Mouse (Mus musculus) CH12.LX (cell line): ENCODE data around the gene Rabgap1l. TPM values are rescaled to one million over a fixed set of nuclear protein-coding genes. Genes with fewer than 3 reads are reported as not detected.

ENCODE experiments used
- DNase-seq: peaks from one replicate; pipeline ENCODE4 v3.0.0-alpha.2; 2013; ENCODE audit errors: extremely low read depth
- H3K27ac ChIP-seq: 2 replicates; pipeline ENCODE4 v1.5.1; 2012; ENCODE audit warnings: low read depth, mild to moderate bottlenecking, control low read depth, moderate library complexity; ENCODE audit not compliant: insufficient read depth
- H3K27me3 ChIP-seq: replicated peaks from 2 replicates; pipeline ENCODE3; 2012; ENCODE audit warnings: inconsistent platforms
- H3K36me3 ChIP-seq, 2 experiments: replicated peaks in 1 of 2; 2 replicates each; pipeline versions ENCODE3 to v1.6.1; 2012; ENCODE audit warnings: inconsistent platforms in 1 of 2, low read length in 1 of 2, mild to moderate bottlenecking in 1 of 2, mixed read lengths in 1 of 2, moderate library complexity in 1 of 2; ENCODE audit not compliant: control insufficient read depth in 1 of 2, insufficient read depth in 1 of 2
- H3K4me1 ChIP-seq, 2 experiments: 2 replicates each; pipeline ENCODE4 v1.6.1; 2012; ENCODE audit warnings: inconsistent platforms in 1 of 2, moderate library complexity in 1 of 2; ENCODE audit not compliant: insufficient read depth in 2 of 2, control insufficient read depth in 1 of 2
- H3K4me2 ChIP-seq: 2 replicates; pipeline ENCODE4 v1.6.1; 2012; ENCODE audit warnings: low read depth, mild to moderate bottlenecking, control low read depth; ENCODE audit not compliant: poor library complexity, insufficient read depth, severe bottlenecking
- H3K4me3 ChIP-seq, 3 experiments: fragments of 150-350 bp in 1 of 3; sonication (generic) in 1 of 3; replicated peaks in 1 of 3; 2 replicates each; pipeline versions ENCODE3 to v1.5.1; 2011 to 2012; ENCODE audit warnings: low read depth in 2 of 3, low read length in 2 of 3, mild to moderate bottlenecking in 2 of 3, moderate library complexity in 2 of 3, control low read depth in 1 of 3, improper control_type of control experiment in 1 of 3, inconsistent platforms in 1 of 3, mixed read lengths in 1 of 3; ENCODE audit not compliant: poor library complexity in 1 of 3
- H3K79me2 ChIP-seq: replicated peaks from 2 replicates; pipeline ENCODE4 v1.6.1; 2012; ENCODE audit warnings: mild to moderate bottlenecking, moderate library complexity; ENCODE audit not compliant: control insufficient read depth, poor library complexity, insufficient read depth, severe bottlenecking; ENCODE audit errors: extremely low read depth
- H3K9ac ChIP-seq: 2 replicates; pipeline ENCODE4 v1.6.1; 2012; ENCODE audit warnings: low read depth, mild to moderate bottlenecking, control low read depth, moderate library complexity; ENCODE audit not compliant: insufficient read depth
- H3K9me3 ChIP-seq: replicated peaks from 2 replicates; pipeline ENCODE3; 2012; ENCODE audit warnings: low read length, inconsistent platforms, mixed read lengths
- BHLHE40 ChIP-seq: IDR thresholded peaks from 2 replicates; pipeline ENCODE4 v1.6.1; 2011; ENCODE audit warnings: mild to moderate bottlenecking, low read depth, low read length, improper control_type of control experiment
- CHD2 ChIP-seq: IDR thresholded peaks from 2 replicates; pipeline ENCODE4 v1.6.1; 2011; ENCODE audit warnings: low read length, improper control_type of control experiment
- CTCF ChIP-seq, 2 experiments: IDR thresholded peaks in 1 of 2; conservative IDR thresholded peaks in 1 of 2; 2 replicates each; pipeline ENCODE4 v1.5.1; 2011 to 2012; ENCODE audit warnings: low read depth in 2 of 2, low read length in 2 of 2, improper control_type of control experiment in 1 of 2, inconsistent platforms in 1 of 2, mild to moderate bottlenecking in 1 of 2, moderate library complexity in 1 of 2
- E2F4 ChIP-seq: IDR thresholded peaks from 2 replicates; pipeline ENCODE4 v1.6.1; 2011; ENCODE audit warnings: low read depth, low read length, improper control_type of control experiment; ENCODE audit not compliant: insufficient replicate concordance
- ELF1 ChIP-seq: IDR thresholded peaks from 2 replicates; pipeline ENCODE4 v1.6.1; 2014; ENCODE audit warnings: low read depth, mild to moderate bottlenecking, inconsistent platforms, low read length, improper control_type of control experiment
- EP300 ChIP-seq: IDR thresholded peaks from 2 replicates; pipeline ENCODE4 v1.6.1; 2011; ENCODE audit warnings: low read length, improper control_type of control experiment
- GABPA ChIP-seq: IDR thresholded peaks from 2 replicates; pipeline ENCODE4 v1.6.1; 2012; ENCODE audit warnings: low read depth, low read length, improper control_type of control experiment, inconsistent platforms; ENCODE audit not compliant: insufficient replicate concordance
- HCFC1 ChIP-seq: IDR thresholded peaks from 2 replicates; pipeline ENCODE4 v1.6.1; 2012; ENCODE audit warnings: low read depth, mild to moderate bottlenecking, inconsistent platforms, low read length, improper control_type of control experiment
- IRF4 ChIP-seq: IDR thresholded peaks from 2 replicates; pipeline ENCODE4 v1.6.1; 2014; ENCODE audit warnings: low read depth, mild to moderate bottlenecking, inconsistent platforms, low read length, improper control_type of control experiment
- JUN ChIP-seq: IDR thresholded peaks from 2 replicates; pipeline ENCODE4 v1.6.1; 2011; ENCODE audit warnings: low read depth, mild to moderate bottlenecking, low read length, improper control_type of control experiment, moderate library complexity; ENCODE audit not compliant: insufficient read depth
- JUND ChIP-seq: conservative IDR thresholded peaks from 2 replicates; pipeline ENCODE4 v1.6.1; 2011; ENCODE audit warnings: low read depth, low read length, improper control_type of control experiment
- MAFK ChIP-seq: IDR thresholded peaks from 2 replicates; pipeline ENCODE4 v1.6.1; 2011; ENCODE audit warnings: low read length, improper control_type of control experiment; ENCODE audit not compliant: insufficient replicate concordance
- MAZ ChIP-seq: IDR thresholded peaks from 2 replicates; pipeline ENCODE4 v1.6.1; 2012; ENCODE audit warnings: low read depth, mild to moderate bottlenecking, inconsistent platforms, low read length, improper control_type of control experiment, moderate library complexity
- MEF2A ChIP-seq: IDR thresholded peaks from 2 replicates; pipeline ENCODE4 v1.6.1; 2014; ENCODE audit warnings: low read depth, mild to moderate bottlenecking, inconsistent platforms, low read length, improper control_type of control experiment, borderline replicate concordance
- MXI1 ChIP-seq: IDR thresholded peaks from 2 replicates; pipeline ENCODE4 v1.6.1; 2011; ENCODE audit warnings: mild to moderate bottlenecking, low read depth, low read length, improper control_type of control experiment
- MYC ChIP-seq: IDR thresholded peaks from 2 replicates; pipeline ENCODE4 v1.6.1; 2011; ENCODE audit warnings: low read depth, mild to moderate bottlenecking, improper control_type of control experiment, low read length
- NELFE ChIP-seq: IDR thresholded peaks from 2 replicates; pipeline ENCODE4 v1.6.1; 2011; ENCODE audit warnings: low read depth, low read length, improper control_type of control experiment
- NRF1 ChIP-seq: IDR thresholded peaks from 2 replicates; pipeline ENCODE4 v1.6.1; 2014; ENCODE audit warnings: low read depth, mild to moderate bottlenecking, inconsistent platforms, low read length, improper control_type of control experiment, moderate library complexity
- PAX5 ChIP-seq: IDR thresholded peaks from 2 replicates; pipeline ENCODE4 v1.6.1; 2012; ENCODE audit warnings: low read length, inconsistent platforms, mixed read lengths
- POLR2A ChIP-seq: IDR thresholded peaks from 2 replicates; pipeline ENCODE4 v1.6.1; 2011; ENCODE audit warnings: low read depth, mild to moderate bottlenecking, improper control_type of control experiment, low read length
- POLR2AphosphoS2 ChIP-seq: IDR thresholded peaks from 2 replicates; pipeline ENCODE4 v1.6.1; 2011; ENCODE audit warnings: low read depth, low read length, improper control_type of control experiment
- RAD21 ChIP-seq: IDR thresholded peaks from 2 replicates; pipeline ENCODE4 v1.6.1; 2011; ENCODE audit warnings: low read depth, mild to moderate bottlenecking, low read length, improper control_type of control experiment, moderate library complexity
- RCOR1 ChIP-seq: conservative IDR thresholded peaks from 2 replicates; pipeline ENCODE4 v1.6.1; 2012; ENCODE audit warnings: low read depth, mild to moderate bottlenecking, inconsistent platforms, low read length, improper control_type of control experiment
- SIN3A ChIP-seq: IDR thresholded peaks from 2 replicates; pipeline ENCODE4 v1.6.1; 2012; ENCODE audit warnings: low read length, improper control_type of control experiment, inconsistent platforms
- SMC3 ChIP-seq: IDR thresholded peaks from 2 replicates; pipeline ENCODE4 v1.6.1; 2011; ENCODE audit warnings: low read depth, low read length, improper control_type of control experiment
- TBP ChIP-seq: conservative IDR thresholded peaks from 2 replicates; pipeline ENCODE4 v1.6.1; 2011; ENCODE audit warnings: low read depth, low read length, improper control_type of control experiment
- TCF12 ChIP-seq: IDR thresholded peaks from 2 replicates; pipeline ENCODE4 v1.6.1; 2014; ENCODE audit warnings: low read depth, mild to moderate bottlenecking, inconsistent platforms, low read length, improper control_type of control experiment
- UBTF ChIP-seq: IDR thresholded peaks from 2 replicates; pipeline ENCODE4 v1.6.1; 2012; ENCODE audit warnings: low read depth, mild to moderate bottlenecking, inconsistent platforms, low read length, improper control_type of control experiment, moderate library complexity
- USF2 ChIP-seq: conservative IDR thresholded peaks from 2 replicates; pipeline ENCODE4 v1.6.1; 2011; ENCODE audit warnings: low read depth, low read length, improper control_type of control experiment
- ZC3H11A ChIP-seq: IDR thresholded peaks from 2 replicates; pipeline ENCODE4 v1.6.1; 2012; ENCODE audit warnings: low read depth, mild to moderate bottlenecking, inconsistent platforms, low read length, improper control_type of control experiment
- ZKSCAN1 ChIP-seq: IDR thresholded peaks from 2 replicates; pipeline ENCODE4 v1.6.1; 2012; ENCODE audit warnings: low read depth, inconsistent platforms, low read length, improper control_type of control experiment, borderline replicate concordance
- ZMIZ1 ChIP-seq: IDR thresholded peaks from 2 replicates; pipeline ENCODE4 v1.6.1; 2012; ENCODE audit warnings: low read depth, mild to moderate bottlenecking, inconsistent platforms, low read length, improper control_type of control experiment
- ZNF384 ChIP-seq: IDR thresholded peaks from 2 replicates; pipeline ENCODE4 v1.6.1; 2012; ENCODE audit warnings: low read depth, low read length, improper control_type of control experiment, inconsistent platforms
- dilution Hi-C: fragments of 300-500 bp; cut with MboI; formaldehyde crosslinking; loops from 2 replicates; pipeline ENCODE4 v1.14.3; 2020; ENCODE audit warnings: low sequenced_read_pairs; ENCODE audit not compliant: extremely low pct_unique_long_range_greater_than_20kb, extremely low pct_ligation_motif_present
- in situ Hi-C: fragments of 300-500 bp; cut with MboI; formaldehyde crosslinking; loops from 3 replicates; pipeline ENCODE4 v1.14.3; 2019; ENCODE audit warnings: low sequenced_read_pairs, low pct_ligation_motif_present, low pct_unique_long_range_greater_than_20kb, mixed read lengths
- polyA plus RNA-seq: library from polyadenylated mRNA; unstranded; fragments of >175 nt; gene quantifications from 2 replicates; pipeline ENCODE4 v1.2.1, GENCODE M21; 2012; ENCODE audit warnings: low read depth; ENCODE audit not compliant: insufficient read length
- total RNA-seq, 2 experiments: library from RNA; depleted of rRNA; stranded (reverse); fragments of 300-350 nt in 1 of 2; fragments of >200 nt in 1 of 2; gene quantifications; 2 replicates each; pipeline ENCODE4 v1.2.3; 2012 to 2014

Rabgap1l gene
- total and polyA plus RNA-seq, 3 experiments, result 84.0 to 109 (median 85.6) TPM

DNA sequence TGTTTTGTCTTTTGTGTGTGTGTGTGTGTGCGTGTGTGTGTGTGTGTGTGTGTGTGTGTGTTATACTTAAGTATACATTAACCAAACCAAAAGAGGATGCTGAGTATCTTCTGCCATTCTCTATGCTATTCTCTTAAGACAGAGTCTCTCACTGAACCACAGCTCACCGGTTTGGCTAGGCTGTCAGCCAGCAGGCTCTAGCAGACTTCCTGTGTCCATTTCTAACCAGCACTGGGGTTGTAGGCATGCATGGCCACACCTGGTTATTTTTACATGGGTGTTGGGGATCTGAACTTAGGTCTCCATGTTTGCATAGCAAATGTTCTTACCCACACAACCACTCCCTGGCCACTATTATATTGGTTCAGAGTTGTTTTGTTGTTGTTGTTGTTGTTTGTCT lies 2.0 kb upstream of the Rabgap1l start (continued):
- peak; percentile 70; the same call in 1 of the 2 replicates for TF ChIP-seq TCF12
- no peak for TF ChIP-seq RCOR1
- 0 out of 2 replicates have a peak, but pooled peaks have one; percentile 32 for TF ChIP-seq TBP
- TF ChIP-seq SIN3A, result no peak
- TF ChIP-seq ELF1, result peak; percentile 58
- no peak for TF ChIP-seq NELFE
- no peak for TF ChIP-seq MAZ
- TF ChIP-seq ZKSCAN1, result no peak
- TF ChIP-seq USF2, result no peak

DNA sequence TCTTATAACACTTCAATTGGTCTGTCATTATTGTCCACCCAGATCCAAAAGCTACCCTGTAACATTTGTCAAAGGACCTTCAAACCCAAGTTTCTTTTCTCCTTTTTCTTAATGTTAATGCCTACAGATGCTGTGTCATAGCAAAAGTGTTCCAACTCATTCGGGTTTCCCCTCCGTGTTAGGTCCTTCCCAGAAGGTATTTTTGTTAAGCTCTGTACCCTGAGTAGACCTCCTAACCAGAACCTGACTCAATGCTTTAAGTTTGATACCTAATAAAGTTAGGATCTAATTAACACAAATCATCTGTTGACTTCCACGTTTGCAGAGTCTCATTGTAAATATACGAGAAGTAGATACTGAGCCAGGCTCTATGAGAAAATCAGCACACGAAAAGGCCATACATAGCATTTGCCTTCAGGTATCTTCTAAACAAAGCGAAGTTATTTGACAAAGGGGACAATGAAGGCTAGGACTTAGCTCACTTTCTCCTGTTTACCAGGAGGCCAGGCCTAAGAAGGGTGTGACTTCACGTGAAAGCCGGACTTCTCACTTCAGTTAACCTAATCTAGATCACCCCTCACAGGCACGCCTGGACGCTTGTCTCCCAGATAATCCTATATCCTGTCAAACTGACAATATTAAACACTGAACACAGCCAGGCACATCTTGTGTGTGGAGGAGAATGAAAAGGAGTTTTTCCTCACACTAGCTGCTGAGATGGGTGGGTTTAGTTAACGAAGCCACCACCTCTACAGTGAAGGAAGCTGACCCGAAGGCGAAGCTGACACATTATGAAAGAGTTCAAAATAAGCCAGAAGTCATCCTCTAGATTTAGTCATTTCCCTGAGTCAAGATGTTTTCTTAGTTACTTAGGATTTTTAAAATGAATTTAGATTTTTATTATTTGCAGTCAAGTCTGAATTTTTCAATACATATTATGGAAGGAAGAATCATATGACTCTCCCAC lies 1.1 kb upstream of the Rabgap1l start:
- in situ Hi-C loops, result no loop called here
- TF ChIP-seq JUN (peak; percentile 96), MAZ (no peak), ELF1 (no peak), SIN3A (peak; percentile 53; the same call in 1 of the 2 replicates), NRF1 (no peak), CTCF (conservative IDR thresholded peaks at IDR 0.05 in 1 of 2, IDR thresholded peaks at IDR 0.05 in 1 of 2; ENCODE audit: low read depth in 2 of 2, low read length in 2 of 2) (no peak), MEF2A (peak; percentile 94), ZMIZ1 (peak; percentile 40; the same call in 1 of the 2 replicates), CHD2 (0 out of 2 replicates have a peak, but pooled peaks have one; percentile 48), UBTF (no peak), JUND (peak; percentile 97), MYC (peak; percentile 55; the same call in 1 of the 2 replicates), PAX5 (no peak), RAD21 (no peak), USF2 (no peak), BHLHE40 (peak; percentile 79), ZC3H11A (no peak), RCOR1 (peak; percentile 79; the same call in 1 of the 2 replicates), E2F4 (no peak), POLR2AphosphoS2 (no peak), MXI1 (no peak; the same call in 1 of the 2 replicates), HCFC1 (no peak), IRF4 (peak; percentile 98), POLR2A (no peak), NELFE (0 out of 2 replicates have a peak, but pooled peaks have one; percentile 43), TBP (0 out of 2 replicates have a peak, but pooled peaks have one; percentile 48), MAFK (peak; percentile 42; the same call in 1 of the 2 replicates), GABPA (no peak), TCF12 (peak; percentile 34; the same call in 1 of the 2 replicates), ZNF384 (no peak; the same call in 1 of the 2 replicates), EP300 (peak; percentile 98), SMC3 (no peak)

More for the DNA sequence above, 1.1 kb upstream of the Rabgap1l start:
- Histone ChIP-seq H3K4me2 (peak overlapping the region; percentile 90), H3K27ac (peak overlapping the region; percentile 99), H3K9ac (peak overlapping the region; percentile 88), H3K79me2 (peaks cover 33% of the 10 kb centered on the region), H3K4me1 (peaks cover 8 to 33% of the 10 kb centered on the region in 2 experiments; a peak in 3 of 4 replicates), H3K36me3 (no peaks in the 10 kb centered on the region), H3K4me3 (peak overlapping the region; percentile 40 to 93 (median 41)), H3K27me3 (no peaks in the 10 kb centered on the region), H3K9me3 (peaks cover 3% of the 10 kb centered on the region)
- DNase-seq, result peak; percentile 81
- dilution Hi-C loops, result no loop called here
